In genomic region chr13:21035011-21035410, GRCm38 (mm10) we compare ENCODE assay signal across 13 mouse cellular contexts. TPM values are rescaled to one million over a fixed set of nuclear protein-coding genes. Genes with fewer than 3 reads are reported as not detected.
A peak's percentile ranks its signal among the peaks of the same experiment; 100 is the strongest.
DNase-seq lines count a peak whose midpoint lies in the region; ATAC-seq and TF ChIP-seq lines count a peak whose summit lies in the region.
"Had no signal": no experiment of that assay in that cellular context is flagged by ENCODE, and none has a peak within 500 bp of the region (broad histone marks: within the 10 kb centered on the region; RNA-seq: fewer than 3 reads in every experiment).

No protein-coding gene starts in this region.

- TF ChIP-seq POLR2A in MEL (IDR thresholded peaks at IDR 0.05; ENCODE audit: control insufficient read depth in 1 of 2, insufficient read depth in 1 of 2, low read depth in 1 of 2, low read length in 2 of 2, poor library complexity in 1 of 2): no peak

- peak; percentile 16 for TF ChIP-seq RAD21 in MEL (IDR thresholded peaks at IDR 0.05; ENCODE audit: low read depth, low read length)

- no peak overlapping the region for H3K9ac ChIP-seq in MEL (ENCODE audit: control insufficient read depth, low read depth, low read length, poor library complexity, severe bottlenecking)
- H3K9ac ChIP-seq in forebrain, embryonic 16.5 days (replicated peaks; ENCODE audit: low read depth, low read length): no peak overlapping the region

- peak; percentile 42 for ATAC-seq in forebrain, embryonic 16.5 days
- no peak for ATAC-seq in monocyte, adult 5-6 weeks (replicated peaks; ENCODE audit: insufficient number of reproducible peaks, low FRiP score, low TSS enrichment, poor library complexity, severe bottlenecking)

- no peak for DNase-seq in gastrocnemius, adult 2 months
- no peak for DNase-seq in gastrocnemius, postnatal 25 days
- DNase-seq in 3T3-L1 (ENCODE audit: low read depth, low spot score): peak; percentile 7
- DNase-seq in MEL (ENCODE audit: low read depth, low spot score): peak; percentile 2
- DNase-seq in ovary, postnatal 36 days (ENCODE audit: low spot score): no peak
- DNase-seq in heart, adult 11 months: no peak
- DNase-seq: kidney, postnatal 4 days; right cerebral cortex, postnatal 4 days; thymus, postnatal 36 days had no signal

- no peak overlapping the region for H3K27ac ChIP-seq in gastrocnemius, adult 2 months
- H3K27ac ChIP-seq in MEL (ENCODE audit: control insufficient read depth, low read depth, low read length): no peak overlapping the region
- H3K27ac ChIP-seq in forebrain, embryonic 16.5 days (ENCODE audit: low read length): no peak overlapping the region

- WGBS in forebrain, embryonic 16.5 days: 80% methylated on average over 3 of the region's 3 CpGs

- H3K36me3 ChIP-seq in MEL (ENCODE audit: control insufficient read depth in 1 of 2, insufficient read depth in 2 of 2, low read length in 2 of 2): no peaks in the 10 kb centered on the region
- H3K36me3 ChIP-seq in forebrain, embryonic 16.5 days (ENCODE audit: control insufficient read depth, insufficient read depth): no peaks in the 10 kb centered on the region

- intact Hi-C loops in gastrocnemius, adult 2 months (cut with DNase I): no loop called here

- H3K9me3 ChIP-seq in MEL (replicated peaks; ENCODE audit: insufficient read depth, low read length): no peaks in the 10 kb centered on the region
- H3K9me3 ChIP-seq in forebrain, embryonic 16.5 days (ENCODE audit: control insufficient read depth, low read length): 0 out of 2 replicates have a peak, but pooled peaks cover 3% of the 10 kb centered on the region

- H3K4me3 ChIP-seq in gastrocnemius, adult 2 months: no peak overlapping the region
- no peak overlapping the region for H3K4me3 ChIP-seq in MEL (ENCODE audit: control insufficient read depth in 1 of 2, insufficient read depth in 1 of 2, low read depth in 2 of 2, low read length in 2 of 2)
- H3K4me3 ChIP-seq in forebrain, embryonic 16.5 days (replicated peaks; ENCODE audit: low read length): no peak overlapping the region

- TF ChIP-seq EP300 in MEL (IDR thresholded peaks at IDR 0.05; ENCODE audit: low read depth in 1 of 2, low read length in 2 of 2): no peak

- no peaks in the 10 kb centered on the region for H3K4me1 ChIP-seq in MEL (ENCODE audit: control insufficient read depth in 1 of 2, insufficient read depth in 2 of 2, low read length in 2 of 2)
- H3K4me1 ChIP-seq in forebrain, embryonic 16.5 days (replicated peaks; ENCODE audit: control insufficient read depth, insufficient read depth, low read length): peaks cover 10% of the 10 kb centered on the region; the same call in 1 of the 2 replicates

- peak; percentile 28; the same call in 1 of the 2 replicates for TF ChIP-seq CTCF in gastrocnemius, adult 2 months (IDR thresholded peaks at IDR 0.05)
- peak in 1 of 3 experiments; percentile 35; a peak in 2 of 6 replicates for TF ChIP-seq CTCF in MEL (IDR thresholded peaks at IDR 0.05 in 2 of 3, conservative IDR thresholded peaks at IDR 0.05 in 1 of 3; ENCODE audit: control insufficient read depth in 1 of 3, insufficient read depth in 1 of 3, low read depth in 2 of 3, low read length in 3 of 3, poor library complexity in 1 of 3, severe bottlenecking in 1 of 3)

- no peaks in the 10 kb centered on the region for H3K79me2 ChIP-seq in MEL (ENCODE audit: control insufficient read depth, insufficient read depth, low read length, poor library complexity)

- no peaks in the 10 kb centered on the region for H3K27me3 ChIP-seq in MEL (ENCODE audit: control insufficient read depth in 1 of 2, insufficient read depth in 2 of 2, low read length in 2 of 2)
- H3K27me3 ChIP-seq in forebrain, embryonic 16.5 days (replicated peaks; ENCODE audit: control insufficient read depth, insufficient read depth, low read length): no peaks in the 10 kb centered on the region

- H3K4me2 ChIP-seq in forebrain, embryonic 16.5 days (ENCODE audit: low read length): no peak overlapping the region

TF ChIP-seq in MEL, 35 proteins besides CTCF, POLR2A, EP300 and RAD21:
- TF ChIP-seq NELFE (IDR thresholded peaks at IDR 0.05; ENCODE audit: low read depth, low read length): no peak
- TF ChIP-seq SMC3 (IDR thresholded peaks at IDR 0.05; ENCODE audit: low read depth, low read length): peak; percentile 40
- TF ChIP-seq MYC (IDR thresholded peaks at IDR 0.05; ENCODE audit: low read depth, low read length): no peak
- TF ChIP-seq ZMIZ1 (IDR thresholded peaks at IDR 0.05; ENCODE audit: low read depth, low read length): no peak
- TF ChIP-seq MAFK (IDR thresholded peaks at IDR 0.05; ENCODE audit: borderline replicate concordance, low read depth, low read length): no peak

RNA-seq across cellular contexts. Expression of gene Olfr1370, which starts 39.7 kb away (rescaled TPM):
- not detected for total RNA-seq in gastrocnemius, adult 2 months (2021)
- not detected for total RNA-seq in gastrocnemius, postnatal 25 days (2021)
- total RNA-seq in MEL (2012; rRNA removed): not detected in 2 replicates
- not detected for polyA plus RNA-seq in MEL (2012; ENCODE audit: insufficient read depth in 1 of 2, insufficient read length in 2 of 2, low read depth in 1 of 2, low replicate concordance in 2 of 2, missing spikeins in 1 of 2)
- not detected in 2 replicates for polyA plus RNA-seq in forebrain, embryonic 16.5 days (2015; fragmentation: Nextera tagmentation; extraction: Ambion mirVana)
- total RNA-seq in monocyte, adult 5-6 weeks (2017): 0.38 TPM in 1 of 3 replicates, not detected in the others
- total RNA-seq: heart, postnatal 10 days had no signal
- polyA plus RNA-seq: limb, embryonic 14.5 days had no signal

Comparison
In these comparisons a context has a peak if more than half of its experiments do, and no peak if none do; other contexts are left out.
1. DNase-seq: peak in 3T3-L1 (single experiment) and MEL (single experiment); none in gastrocnemius, adult 2 months (single experiment), gastrocnemius, postnatal 25 days (single experiment), ovary, postnatal 36 days (single experiment) and heart, adult 11 months (single experiment).